Mouse (Mus musculus) liver, postnatal 0 days (tissue): ENCODE results near the gene Rgl1. TPM values are rescaled to one million over a fixed set of nuclear protein-coding genes. Genes with fewer than 3 reads are reported as not detected.

Experiments used
- ATAC-seq: fragments of 200-750 bp; cut with Nextera tagmentation; 2 replicates; pipeline ENCODE4 v1.8.0; 2017; ENCODE audit warnings: mild to moderate bottlenecking, moderate library complexity
- DNase-seq: peaks from one replicate; pipeline ENCODE4 v3.0.0-alpha.2; 2016
- H3K27ac ChIP-seq: fragments of 300-500 bp; sonication (generic); 2 replicates; pipeline ENCODE4 v1.5.1; 2014; ENCODE audit warnings: antibody characterized with exemption, moderate library complexity, mild to moderate bottlenecking, low read depth
- H3K27me3 ChIP-seq: fragments of 300-500 bp; sonication (generic); 2 replicates; pipeline ENCODE4 v1.6.1; 2014; ENCODE audit warnings: low read length, control low read depth, mixed read lengths; ENCODE audit not compliant: insufficient read depth
- H3K36me3 ChIP-seq: fragments of 300-500 bp; sonication (generic); replicated peaks from 2 replicates; pipeline ENCODE4 v1.6.1; 2014; ENCODE audit warnings: mild to moderate bottlenecking, control low read depth, low read length, moderate library complexity, mixed read lengths; ENCODE audit not compliant: insufficient read depth
- H3K4me1 ChIP-seq: fragments of 300-500 bp; sonication (generic); 2 replicates; pipeline ENCODE4 v1.6.1; 2014; ENCODE audit warnings: antibody characterized with exemption, mild to moderate bottlenecking, control low read depth; ENCODE audit not compliant: insufficient read depth
- H3K4me2 ChIP-seq: fragments of 300-500 bp; sonication (generic); 2 replicates; pipeline ENCODE4 v1.6.1; 2014; ENCODE audit warnings: low read depth, mild to moderate bottlenecking, low read length, moderate library complexity, mixed read lengths
- H3K4me3 ChIP-seq: fragments of 300-500 bp; sonication (generic); 2 replicates; pipeline ENCODE4 v1.5.1; 2014; ENCODE audit warnings: low read depth, low read length
- H3K9ac ChIP-seq: fragments of 300-500 bp; sonication (generic); replicated peaks from 2 replicates; pipeline ENCODE4 v1.6.1; 2014; ENCODE audit warnings: mild to moderate bottlenecking, moderate library complexity
- H3K9me3 ChIP-seq: fragments of 300-500 bp; sonication (generic); 2 replicates; pipeline ENCODE4 v1.6.1; 2016; ENCODE audit warnings: mild to moderate bottlenecking, control low read depth, low read length, mixed read lengths
- CTCF ChIP-seq: sonication (generic); IDR thresholded peaks from 2 replicates; pipeline ENCODE4 v1.5.1; 2016; ENCODE audit warnings: antibody characterized with exemption, low read depth
- EP300 ChIP-seq: IDR thresholded peaks from 2 replicates; pipeline ENCODE4 v1.6.1; 2016; ENCODE audit warnings: antibody characterized with exemption, low read depth, mild to moderate bottlenecking
- WGBS: fragments of 180-500 bp; shearing (Covaris S2); extraction: QIAGEN DNeasy Blood & Tissue Kit; methylation state at CpG from one replicate; pipeline ENCODE4 v1.1.7; 2014; ENCODE audit not compliant: insufficient replicate concordance; 5-methylcytosine and 5-hydroxymethylcytosine counted together
- polyA plus RNA-seq: library from polyadenylated mRNA; unstranded; fragments of >200 nt; fragmentation: Nextera tagmentation; extraction: Ambion mirVana; gene quantifications from 2 replicates; pipeline ENCODE4 v1.2.1, GENCODE M21; 2015

The Rgl1 gene
- polyA plus RNA-seq, 1 experiment from 2014 or later = 16.2 TPM

DNA sequence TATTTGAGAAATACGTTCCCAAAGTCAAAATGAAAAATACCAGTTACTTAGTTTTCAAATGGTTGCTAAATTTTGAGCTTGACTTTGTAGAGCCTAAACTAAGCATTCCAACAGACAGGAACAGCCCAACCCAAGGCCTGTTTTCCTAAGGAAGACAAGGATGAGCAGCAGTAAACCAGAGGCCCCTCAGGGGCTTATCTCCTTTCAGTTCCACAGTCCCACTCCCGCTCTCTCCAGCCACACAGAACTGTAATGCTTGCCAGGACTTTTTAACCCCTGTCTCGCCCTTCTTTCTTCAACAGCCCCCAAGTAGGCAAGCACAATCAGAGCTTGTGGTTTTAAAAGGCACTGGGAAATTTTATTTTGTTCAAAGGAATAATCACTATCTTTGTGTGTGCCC lies 147.3 kb downstream of the Rgl1 start:
- no peak for TF ChIP-seq CTCF
- TF ChIP-seq EP300 = no peak
- whole genome bisulfite sequencing = 76% methylated on average over 3 of the region's 3 CpGs
- no peaks in the 10 kb centered on the region for H3K27me3 ChIP-seq
- no peaks in the 10 kb centered on the region for H3K36me3 ChIP-seq
- DNase-seq (no peak), ATAC-seq (no peak)
- H3K4me2 ChIP-seq = no peak overlapping the region
- H3K4me1 ChIP-seq = peaks cover 64% of the 10 kb centered on the region
- no peak overlapping the region for H3K4me3 ChIP-seq
- H3K9ac ChIP-seq = no peak overlapping the region
- no peak overlapping the region for H3K27ac ChIP-seq
- no peaks in the 10 kb centered on the region; the same call in 1 of the 2 replicates for H3K9me3 ChIP-seq

DNA sequence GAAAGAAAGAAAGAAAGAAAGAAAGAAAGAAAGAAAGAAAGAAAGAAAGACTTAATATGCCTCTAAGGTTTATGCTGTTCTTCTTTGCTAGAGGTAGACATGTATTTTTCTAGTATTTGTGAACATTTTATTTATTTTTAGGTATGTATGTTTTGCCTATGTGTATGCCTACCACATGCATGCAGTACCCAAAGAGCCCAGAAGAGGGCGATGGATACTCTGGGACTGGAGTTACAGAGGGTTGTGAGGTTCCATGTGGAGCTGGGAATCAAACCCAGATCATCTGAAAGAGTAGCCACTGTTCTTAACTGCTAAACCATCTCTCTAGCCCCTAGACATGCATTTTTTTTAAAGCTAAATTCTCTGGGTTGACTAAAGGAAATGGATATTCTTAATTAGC lies 147.8 kb downstream of the Rgl1 start:
- no peak for DNase-seq
- no peaks in the 10 kb centered on the region for H3K27me3 ChIP-seq
- H3K9ac ChIP-seq = no peak overlapping the region
- no peaks in the 10 kb centered on the region; the same call in 1 of the 2 replicates for H3K9me3 ChIP-seq
- no peaks in the 10 kb centered on the region for H3K36me3 ChIP-seq
- no peak overlapping the region for H3K27ac ChIP-seq
- no peak for ATAC-seq
- peaks cover 64% of the 10 kb centered on the region for H3K4me1 ChIP-seq
- WGBS = 34% methylated on average over 1 of the region's 1 CpGs
- no peak overlapping the region for H3K4me2 ChIP-seq
- H3K4me3 ChIP-seq = no peak overlapping the region
- peak; percentile 68 for TF ChIP-seq CTCF
- no peak for TF ChIP-seq EP300

DNA sequence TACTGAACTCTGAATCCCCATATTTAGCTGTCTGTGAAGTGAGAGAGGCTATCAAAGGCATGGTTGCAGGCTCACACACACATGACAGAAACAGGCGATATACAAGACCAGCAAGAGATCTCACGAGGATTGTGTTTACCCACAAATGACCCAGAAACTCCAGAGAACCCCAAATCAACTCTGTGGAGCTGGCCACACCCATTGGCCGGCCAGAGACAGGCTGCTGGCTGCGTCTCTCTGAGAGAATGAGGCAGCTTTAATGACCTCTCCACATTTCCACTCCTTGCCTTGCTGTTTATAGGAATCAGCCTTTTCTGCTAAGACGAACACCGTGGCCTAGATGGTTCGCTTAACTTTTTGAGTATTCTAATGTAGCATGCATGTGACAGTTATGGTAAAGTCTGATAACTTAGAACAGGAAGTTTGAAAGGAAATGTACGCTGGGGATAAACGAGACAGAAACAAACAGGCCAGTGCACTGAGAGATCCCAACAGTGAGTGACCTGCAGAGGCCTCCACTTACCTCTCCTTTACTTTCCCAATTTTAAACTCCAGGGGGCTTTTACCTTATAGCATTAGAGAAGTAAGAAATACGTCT lies 148.3 kb downstream of the Rgl1 start:
- TF ChIP-seq CTCF = no peak
- TF ChIP-seq EP300 = peak; percentile 59
- Histone ChIP-seq H3K4me3 (no peak overlapping the region), H3K36me3 (no peaks in the 10 kb centered on the region), H3K27ac (peak overlapping the region; percentile 52; the same call in 1 of the 2 replicates), H3K27me3 (no peaks in the 10 kb centered on the region), H3K9me3 (no peaks in the 10 kb centered on the region; the same call in 1 of the 2 replicates), H3K4me1 (peaks cover 64% of the 10 kb centered on the region), H3K4me2 (peak overlapping the region; percentile 16), H3K9ac (0 out of 2 replicates have a peak overlapping the region, but pooled peaks have one; percentile 17)
- ATAC-seq = peak; percentile 24
- whole genome bisulfite sequencing = 25% methylated on average over 10 of the region's 10 CpGs
- no peak for DNase-seq

DNA sequence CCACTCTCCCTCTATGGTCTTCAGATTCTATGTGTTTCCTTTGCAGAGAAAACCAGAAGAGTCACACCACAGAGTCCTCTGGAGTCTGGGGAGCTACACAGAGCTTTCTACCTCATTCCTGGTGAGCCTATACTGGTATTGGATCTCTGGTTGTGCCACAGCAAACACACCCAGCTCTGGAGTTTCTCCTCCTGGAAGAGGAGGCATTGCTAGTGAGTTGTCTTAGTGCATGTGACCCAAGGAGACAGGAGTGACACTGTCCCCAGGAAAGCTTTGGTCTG lies 149.4 kb downstream of the Rgl1 start:
- Histone ChIP-seq H3K4me1 (peaks cover 63% of the 10 kb centered on the region), H3K36me3 (no peaks in the 10 kb centered on the region), H3K27ac (peak overlapping the region; percentile 52; the same call in 1 of the 2 replicates), H3K9me3 (no peaks in the 10 kb centered on the region; the same call in 1 of the 2 replicates), H3K4me2 (no peak overlapping the region), H3K27me3 (no peaks in the 10 kb centered on the region), H3K4me3 (no peak overlapping the region), H3K9ac (no peak overlapping the region)
- TF ChIP-seq CTCF (no peak), EP300 (no peak)
- no peak for DNase-seq
- ATAC-seq = no peak

DNA sequence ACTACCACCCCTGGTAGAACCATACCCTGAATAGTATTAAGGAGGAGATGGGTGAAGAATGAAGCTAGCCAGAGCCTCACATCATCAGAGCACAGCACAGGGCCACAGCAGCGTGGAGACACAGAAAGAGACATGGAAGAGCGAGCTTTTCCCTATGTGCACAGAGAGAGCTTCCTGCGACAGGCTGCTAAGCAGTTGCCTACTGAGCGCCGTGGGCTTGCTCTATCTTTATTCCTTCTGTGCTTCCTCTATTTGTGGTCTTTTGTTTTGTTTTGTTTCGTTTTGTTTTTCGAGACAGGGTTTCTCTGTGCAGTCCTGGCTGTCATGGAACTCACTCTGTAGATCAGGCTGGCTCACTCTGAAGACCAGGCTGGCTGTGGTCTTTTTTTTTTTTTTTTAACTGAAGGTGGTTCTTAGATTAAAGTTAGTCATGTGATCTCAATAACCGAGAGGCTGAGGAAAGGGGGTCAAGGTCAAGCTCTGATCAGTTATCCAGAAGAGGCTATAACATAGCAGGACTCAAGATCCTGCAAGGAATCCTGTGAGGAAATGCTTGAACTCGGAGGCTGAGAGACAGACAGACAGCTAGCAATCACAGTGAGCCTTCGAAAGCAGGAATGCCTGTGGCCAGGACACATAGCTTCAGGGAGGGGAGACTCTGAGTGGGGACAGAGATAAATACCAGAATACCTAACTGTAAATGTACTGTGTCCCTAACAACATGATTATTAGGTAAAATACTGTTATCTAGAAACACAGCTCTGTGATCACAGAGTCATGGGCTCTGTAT lies 150.0 kb downstream of the Rgl1 start:
- peaks cover 62% of the 10 kb centered on the region for H3K4me1 ChIP-seq
- H3K9me3 ChIP-seq = no peaks in the 10 kb centered on the region; the same call in 1 of the 2 replicates
- TF ChIP-seq EP300 (peak; percentile 53), CTCF (no peak)
- H3K4me3 ChIP-seq = no peak overlapping the region
- H3K9ac ChIP-seq = no peak overlapping the region
- peak overlapping the region; percentile 7; the same call in 1 of the 2 replicates for H3K4me2 ChIP-seq
- H3K27me3 ChIP-seq = no peaks in the 10 kb centered on the region
- H3K36me3 ChIP-seq = no peaks in the 10 kb centered on the region
- no peak for DNase-seq
- ATAC-seq = peak; percentile 20; the same call in 1 of the 2 replicates
- peak overlapping the region; percentile 52; the same call in 1 of the 2 replicates for H3K27ac ChIP-seq
- WGBS = 29% methylated on average over 10 of the region's 10 CpGs

DNA sequence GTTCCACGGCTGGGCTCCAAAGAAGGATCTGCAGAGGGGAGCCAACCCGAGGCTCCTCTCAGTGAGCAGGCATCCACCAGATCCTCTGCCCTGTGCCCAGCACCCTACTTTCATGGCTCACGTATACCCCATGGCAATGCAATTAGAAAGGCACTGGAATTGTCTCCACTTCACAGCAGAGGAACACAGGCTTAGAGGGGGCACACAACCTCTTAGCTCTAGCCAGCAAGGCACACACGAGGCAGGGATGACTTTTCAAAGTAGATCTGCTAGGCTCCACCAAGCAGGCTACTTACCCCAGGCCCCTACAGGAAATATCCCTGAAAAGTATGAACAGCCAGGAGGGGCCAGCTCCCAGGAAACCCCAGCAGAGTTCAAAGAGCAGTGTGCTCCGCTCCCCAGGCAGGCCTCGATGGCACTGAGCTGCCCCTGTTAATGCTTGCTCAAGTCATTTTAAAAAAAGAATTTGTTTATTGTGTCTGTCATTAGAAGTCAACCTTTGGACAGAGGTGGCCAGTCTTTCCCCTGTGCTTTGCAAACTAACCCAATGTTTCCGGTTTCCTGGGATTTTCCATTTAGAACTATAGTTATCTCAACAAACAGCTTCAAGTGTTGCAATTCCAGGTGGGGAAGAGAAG lies 151.3 kb downstream of the Rgl1 start:
- Histone ChIP-seq H3K27ac (peak overlapping the region; percentile 64), H3K36me3 (no peaks in the 10 kb centered on the region), H3K4me3 (no peak overlapping the region), H3K4me2 (peak overlapping the region; percentile 53), H3K9ac (0 out of 2 replicates have a peak overlapping the region, but pooled peaks have one; percentile 39), H3K9me3 (no peaks in the 10 kb centered on the region; the same call in 1 of the 2 replicates), H3K27me3 (no peaks in the 10 kb centered on the region), H3K4me1 (peaks cover 74% of the 10 kb centered on the region)
- 34% methylated on average over 7 of the region's 7 CpGs for WGBS
- DNase-seq = no peak
- ATAC-seq = peak; percentile 75
- TF ChIP-seq EP300 = 0 out of 2 replicates have a peak, but pooled peaks have one; percentile 33
- no peak for TF ChIP-seq CTCF
